Mouse (Mus musculus) limb, embryonic 14.5 days (tissue): ENCODE measurements around the gene Kif18a. TPM values are rescaled to one million over a fixed set of nuclear protein-coding genes. Genes with fewer than 3 reads are reported as not detected.
A peak's percentile ranks its signal among the peaks of the same experiment; 100 is the strongest.

Experiments used
- ATAC-seq: fragments of 200-750 bp; cut with Nextera tagmentation; 2 replicates; pipeline ENCODE4 v1.8.0; 2017; ENCODE audit warnings: low read depth, moderate number of reproducible peaks, moderate TSS enrichment; ENCODE audit not compliant: low FRiP score
- DNase-seq: peaks from one replicate; pipeline ENCODE4 v3.0.0-alpha.2; 2015; ENCODE audit warnings: low spot score
- H3K27ac ChIP-seq: fragments of 300-500 bp; sonication (generic); replicated peaks from 2 replicates; pipeline ENCODE4 v1.5.1; 2014; ENCODE audit warnings: low read depth, mild to moderate bottlenecking, low read length, moderate library complexity, mixed read lengths
- H3K27me3 ChIP-seq: fragments of 300-500 bp; sonication (generic); 2 replicates; pipeline ENCODE4 v1.6.1; 2014; ENCODE audit warnings: low read length, mixed read lengths; ENCODE audit not compliant: control insufficient read depth, insufficient read depth
- H3K36me3 ChIP-seq: fragments of 300-500 bp; sonication (generic); 2 replicates; pipeline ENCODE4 v1.6.1; 2014; ENCODE audit warnings: mild to moderate bottlenecking, low read length, moderate library complexity, mixed read lengths; ENCODE audit not compliant: control insufficient read depth, insufficient read depth
- H3K4me1 ChIP-seq: fragments of 300-500 bp; sonication (generic); 2 replicates; pipeline ENCODE4 v1.6.1; 2014; ENCODE audit warnings: antibody characterized with exemption, low read length, mixed read lengths; ENCODE audit not compliant: control insufficient read depth, insufficient read depth
- H3K4me2 ChIP-seq: fragments of 300-500 bp; sonication (generic); replicated peaks from 2 replicates; pipeline ENCODE4 v1.6.1; 2014; ENCODE audit warnings: low read depth, mild to moderate bottlenecking, low read length, moderate library complexity; ENCODE audit not compliant: severe bottlenecking
- H3K4me3 ChIP-seq: fragments of 300-500 bp; sonication (generic); replicated peaks from 2 replicates; pipeline ENCODE4 v1.5.1; 2014; ENCODE audit warnings: low read length
- H3K9ac ChIP-seq: fragments of 300-500 bp; sonication (generic); 2 replicates; pipeline ENCODE4 v1.6.1; 2014; ENCODE audit warnings: mild to moderate bottlenecking, low read depth, low read length, moderate library complexity; ENCODE audit not compliant: severe bottlenecking
- H3K9me3 ChIP-seq: fragments of 300-500 bp; sonication (generic); 2 replicates; pipeline ENCODE4 v1.6.1; 2016; ENCODE audit warnings: low read length; ENCODE audit not compliant: control insufficient read depth
- POLR2A ChIP-seq: fragments of 200-500 bp; IDR thresholded peaks from 2 replicates; pipeline ENCODE4 v1.8.0; 2012; ENCODE audit warnings: inconsistent platforms, mild to moderate bottlenecking, moderate library complexity, borderline replicate concordance; ENCODE audit not compliant: insufficient read depth, insufficient read length; ENCODE audit errors: extremely low read depth
- WGBS: fragments of 180-500 bp; shearing (Covaris S2); extraction: QIAGEN DNeasy Blood & Tissue Kit; methylation state at CpG from one replicate; pipeline ENCODE4 v1.1.7; 2014; 5-methylcytosine and 5-hydroxymethylcytosine counted together
- polyA plus RNA-seq, 2 experiments: library from polyadenylated mRNA; depleted of rRNA in 1 of 2; stranded (reverse) in 1 of 2; unstranded in 1 of 2; fragments of >200 nt; fragmentation: Nextera tagmentation in 1 of 2; extraction: Ambion mirVana in 1 of 2; gene quantifications; 2 replicates each; pipeline versions ENCODE4 v1.2.1 to v1.2.3; 2012 to 2014

Kif18a gene
- 7.0 and 10.1 TPM in 2 replicates for polyA plus RNA-seq (2012; rRNA removed)
- polyA plus RNA-seq (2014; fragmentation: Nextera tagmentation; extraction: Ambion mirVana) = 16.0 and 16.5 TPM in 2 replicates

- peak within 1 kb of the TSS; percentile 59 for H3K4me3 ChIP-seq
- ATAC-seq (peak; percentile 97), DNase-seq (peak; percentile 96)
- peak within 1 kb of the TSS; percentile 65 for H3K9ac ChIP-seq
- 0% methylated on average over 51 of the region's 51 CpGs for WGBS
- H3K27me3 ChIP-seq = no peaks in the 10 kb centered on the region
- H3K27ac ChIP-seq = peak within 1 kb of the TSS; percentile 63
- peak; percentile 62; the same call in 1 of the 2 replicates for TF ChIP-seq POLR2A
- H3K4me1 ChIP-seq = no peaks in the 10 kb centered on the region
- peak within 1 kb of the TSS; percentile 50 for H3K4me2 ChIP-seq
- no peaks in the 10 kb centered on the region for H3K9me3 ChIP-seq
- no peaks in the 10 kb centered on the region for H3K36me3 ChIP-seq
These were observed at the start of gene Kif18a, which contains the start of gene Mettl15 for GRCm38 (mm10) chr2:109280600-109281340. Gene Kif18a (plus strand): TSS chr2:109280738. Gene Mettl15 (minus strand): TSS chr2:109280748.

- no peak overlapping the region for H3K27ac ChIP-seq
- no peak overlapping the region for H3K9ac ChIP-seq
- WGBS = 85% methylated on average over 4 of the region's 4 CpGs
- DNase-seq (no peak), ATAC-seq (no peak)
- no peak overlapping the region for H3K4me2 ChIP-seq
- H3K27me3 ChIP-seq = no peaks in the 10 kb centered on the region
- no peak overlapping the region for H3K4me3 ChIP-seq
- H3K4me1 ChIP-seq = no peaks in the 10 kb centered on the region
- no peaks in the 10 kb centered on the region for H3K9me3 ChIP-seq
- no peak for TF ChIP-seq POLR2A
- H3K36me3 ChIP-seq = no peaks in the 10 kb centered on the region
These were observed 46.7 kb upstream of the Kif18a start for GRCm38 (mm10) chr2:109233876-109234275.

DNA sequence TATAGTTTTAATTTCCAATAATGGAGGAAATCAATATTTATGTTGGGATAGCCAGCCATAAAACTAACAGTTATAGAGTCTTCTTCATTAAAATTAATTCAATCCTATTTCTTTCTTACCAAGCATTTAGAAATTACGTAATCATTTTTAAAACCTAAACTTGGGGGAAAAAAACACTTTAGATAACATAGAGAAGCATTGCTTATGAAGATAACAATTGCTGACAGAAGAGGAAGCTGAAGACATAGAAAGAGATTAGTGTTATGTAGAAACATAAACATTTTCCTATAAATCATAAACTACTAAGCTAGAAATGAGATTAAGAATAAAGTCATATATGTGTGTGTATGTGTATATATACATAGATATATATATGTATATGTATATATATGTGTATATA is 44.8 kb upstream of the Kif18a start:
- no peak overlapping the region for H3K9ac ChIP-seq
- no peak overlapping the region for H3K4me2 ChIP-seq
- no peak for TF ChIP-seq POLR2A
- no peak overlapping the region for H3K27ac ChIP-seq
- no peaks in the 10 kb centered on the region for H3K36me3 ChIP-seq
- H3K9me3 ChIP-seq = no peaks in the 10 kb centered on the region
- ATAC-seq = no peak
- 91% methylated on average over 1 of the region's 1 CpGs for WGBS
- no peak overlapping the region for H3K4me3 ChIP-seq
- no peak for DNase-seq
- no peaks in the 10 kb centered on the region for H3K27me3 ChIP-seq
- no peaks in the 10 kb centered on the region for H3K4me1 ChIP-seq

GRCm38 (mm10) chr2:109241947-109242346 is 38.6 kb upstream of the Kif18a start:
- no peak for DNase-seq
- Histone ChIP-seq H3K36me3 (no peaks in the 10 kb centered on the region), H3K9me3 (no peaks in the 10 kb centered on the region), H3K4me1 (no peaks in the 10 kb centered on the region), H3K4me3 (no peak overlapping the region), H3K27me3 (no peaks in the 10 kb centered on the region), H3K4me2 (no peak overlapping the region), H3K9ac (no peak overlapping the region), H3K27ac (no peak overlapping the region)
- no peak for TF ChIP-seq POLR2A
- 21% methylated on average over 3 of the region's 3 CpGs for WGBS
- ATAC-seq = no peak

DNA sequence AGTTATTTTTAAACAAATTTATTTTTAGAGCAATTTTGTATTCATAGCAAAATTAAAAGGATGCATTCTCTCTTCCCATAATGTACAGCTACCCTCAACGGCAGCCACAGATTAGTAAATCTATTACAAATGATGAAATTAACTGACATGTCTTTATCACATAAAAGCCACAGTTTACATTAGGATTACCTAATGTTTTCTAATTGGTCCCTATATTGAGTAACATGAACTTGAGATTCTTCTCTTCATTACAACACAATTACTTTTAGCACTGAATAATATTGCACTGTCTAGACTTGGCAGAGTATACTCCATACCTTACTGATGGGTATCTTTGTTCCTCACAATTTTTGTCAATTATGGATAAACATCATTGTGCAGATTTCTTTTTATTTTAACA is 17.8 kb upstream of the Kif18a start:
- no peak for DNase-seq
- H3K4me3 ChIP-seq = no peak overlapping the region
- no peak overlapping the region for H3K9ac ChIP-seq
- TF ChIP-seq POLR2A = no peak
- WGBS = 88% methylated on average over 1 of the region's 1 CpGs
- no peak overlapping the region for H3K27ac ChIP-seq
- H3K36me3 ChIP-seq = no peaks in the 10 kb centered on the region
- ATAC-seq = no peak
- no peaks in the 10 kb centered on the region for H3K9me3 ChIP-seq
- H3K4me2 ChIP-seq = no peak overlapping the region
- H3K27me3 ChIP-seq = no peaks in the 10 kb centered on the region
- H3K4me1 ChIP-seq = no peaks in the 10 kb centered on the region
